Mouse (Mus musculus): ENCODE data around the gene Top1. TPM values are rescaled to one million over a fixed set of nuclear protein-coding genes. Genes with fewer than 3 reads are reported as not detected.

The Top1 gene
- polyA plus RNA-seq, 1 experiment from 2014 or later, result 89.8 TPM

GRCm38 (mm10) chr2:160747075-160747474 lies 101.4 kb downstream of the Top1 start:
- no peak for DNase-seq (ENCODE audit: low spot score)
- H3K36me3 ChIP-seq (ENCODE audit: control insufficient read depth, insufficient read depth, low read length), result peaks cover 21% of the 10 kb centered on the region

DNA sequence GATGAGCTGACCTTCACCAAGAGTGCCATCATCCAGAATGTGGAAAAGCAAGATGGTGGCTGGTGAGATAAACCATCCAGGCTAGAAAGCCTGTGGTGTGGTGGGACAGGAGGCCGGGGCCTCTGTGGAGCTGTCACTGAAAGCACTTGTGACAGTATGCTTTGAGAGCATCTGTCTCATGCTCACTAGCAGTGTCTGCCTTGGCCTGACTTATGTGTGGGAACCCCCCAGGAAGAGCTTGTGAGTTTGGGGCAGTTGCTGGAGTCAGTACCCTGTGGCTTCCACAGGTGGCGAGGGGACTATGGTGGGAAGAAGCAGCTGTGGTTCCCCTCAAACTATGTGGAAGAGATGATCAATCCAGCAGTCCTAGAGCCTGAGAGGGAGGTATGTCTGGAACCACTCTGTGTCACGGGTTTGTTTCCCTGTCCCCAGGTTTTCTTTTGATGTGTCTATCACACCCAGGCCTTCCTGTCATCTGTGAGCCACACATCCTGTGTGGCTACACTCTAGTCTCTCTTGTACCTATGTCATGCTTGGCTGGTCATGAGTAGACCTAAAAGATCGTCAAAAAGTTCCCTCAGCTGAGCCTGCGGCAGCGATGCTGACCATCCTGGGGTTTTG lies 111.0 kb downstream of the Top1 start:
- ATAC-seq (replicated peaks; ENCODE audit: low FRiP score) (no peak), DNase-seq (ENCODE audit: low spot score) (no peak)
- Histone ChIP-seq H3K27ac (ENCODE audit: low read depth, low read length) (no peak overlapping the region), H3K4me3 (ENCODE audit: low read depth, low read length) (no peak overlapping the region), H3K4me1 (replicated peaks; ENCODE audit: control insufficient read depth, insufficient read depth, low read length) (no peaks in the 10 kb centered on the region), H3K27me3 (replicated peaks; ENCODE audit: control insufficient read depth, insufficient read depth, low read length) (no peaks in the 10 kb centered on the region), H3K9ac (ENCODE audit: low read depth, low read length) (no peak overlapping the region), H3K9me3 (ENCODE audit: control insufficient read depth, low read length) (no peaks in the 10 kb centered on the region), H3K4me2 (no peak overlapping the region), H3K36me3 (ENCODE audit: control insufficient read depth, insufficient read depth, low read length) (peaks cover 15% of the 10 kb centered on the region)
- 77% methylated on average over 6 of the region's 6 CpGs for WGBS

More at GRCm38 (mm10) chr2:160747075-160747474, 101.4 kb downstream of the Top1 start:
- H3K4me1 ChIP-seq (replicated peaks; ENCODE audit: control insufficient read depth, insufficient read depth, low read length), result peaks cover 14% of the 10 kb centered on the region
- no peaks in the 10 kb centered on the region for H3K27me3 ChIP-seq (replicated peaks; ENCODE audit: control insufficient read depth, insufficient read depth, low read length)
- H3K4me3 ChIP-seq (ENCODE audit: low read depth, low read length), result no peak overlapping the region
- H3K9ac ChIP-seq (ENCODE audit: low read depth, low read length), result no peak overlapping the region
- no peak for ATAC-seq (replicated peaks; ENCODE audit: low FRiP score)
- H3K9me3 ChIP-seq (ENCODE audit: control insufficient read depth, low read length), result no peaks in the 10 kb centered on the region
- no peak overlapping the region for H3K27ac ChIP-seq (ENCODE audit: low read depth, low read length)
- no peak overlapping the region for H3K4me2 ChIP-seq
- 87% methylated on average over 10 of the region's 10 CpGs for WGBS

DNA sequence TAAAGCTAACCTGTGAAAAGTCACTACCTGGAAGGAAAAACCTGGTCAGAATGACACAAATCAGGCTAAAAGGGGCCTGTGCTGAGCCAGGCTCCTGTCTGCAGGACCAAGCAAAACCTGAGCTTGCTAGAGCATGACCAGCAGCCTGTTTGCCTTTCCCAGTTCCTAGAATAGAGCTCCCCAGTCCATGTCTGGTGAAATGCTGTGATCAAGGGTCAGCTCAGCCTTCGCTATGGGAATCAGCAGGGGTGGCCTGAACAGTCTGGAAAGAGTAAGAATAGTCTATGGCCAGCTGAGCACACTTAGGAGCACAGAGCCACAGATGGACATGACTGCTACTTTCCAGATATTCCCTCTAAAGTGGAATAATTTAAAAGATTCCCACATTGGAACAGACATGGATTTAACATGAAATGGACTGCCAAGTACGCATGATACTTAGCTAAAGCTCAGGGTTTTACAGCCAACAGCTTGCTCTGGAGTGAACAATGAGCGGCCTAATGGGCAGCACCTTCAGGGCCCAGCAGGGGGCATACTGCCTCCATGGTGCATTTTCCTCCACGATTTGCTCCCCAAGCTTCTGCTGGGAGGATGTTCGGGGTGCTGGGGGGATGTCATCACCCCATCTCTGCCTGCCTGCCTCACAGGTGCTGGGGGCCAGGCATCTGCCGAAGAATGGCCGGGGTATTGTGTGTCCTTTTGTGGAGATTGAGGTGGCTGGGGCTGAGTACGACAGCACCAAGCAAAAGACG lies 114.9 kb downstream of the Top1 start:
- no peak overlapping the region for H3K4me2 ChIP-seq
- ATAC-seq (replicated peaks; ENCODE audit: low FRiP score) (no peak), DNase-seq (ENCODE audit: low spot score) (no peak)
- H3K27me3 ChIP-seq (replicated peaks; ENCODE audit: control insufficient read depth, insufficient read depth, low read length), result no peaks in the 10 kb centered on the region
- H3K4me1 ChIP-seq (replicated peaks; ENCODE audit: control insufficient read depth, insufficient read depth, low read length), result no peaks in the 10 kb centered on the region
- H3K9ac ChIP-seq (ENCODE audit: low read depth, low read length), result no peak overlapping the region
- H3K36me3 ChIP-seq (ENCODE audit: control insufficient read depth, insufficient read depth, low read length), result peaks cover 2% of the 10 kb centered on the region
- no peaks in the 10 kb centered on the region for H3K9me3 ChIP-seq (ENCODE audit: control insufficient read depth, low read length)
- H3K27ac ChIP-seq (ENCODE audit: low read depth, low read length), result no peak overlapping the region
- no peak overlapping the region for H3K4me3 ChIP-seq (ENCODE audit: low read depth, low read length)
- 83% methylated on average over 9 of the region's 9 CpGs for WGBS

DNA sequence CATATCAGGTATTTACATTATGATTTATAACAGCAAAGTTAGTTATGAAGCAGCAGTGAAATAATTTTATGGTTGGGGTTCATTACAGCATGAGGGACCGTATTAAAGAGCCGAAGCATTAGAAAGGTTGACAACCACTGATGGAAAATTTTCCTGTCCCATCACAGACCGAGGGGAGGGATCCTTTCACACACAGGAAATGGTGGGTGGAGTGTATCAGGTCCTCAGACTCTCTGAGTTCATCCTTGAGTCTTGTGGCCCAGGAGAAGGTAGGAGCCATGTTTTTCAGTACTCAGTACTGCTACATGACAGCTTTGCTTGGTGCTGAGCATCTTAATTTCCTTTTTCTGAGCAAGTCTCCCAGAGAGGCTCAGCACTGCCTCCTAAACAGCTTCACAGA lies 118.1 kb downstream of the Top1 start:
- ATAC-seq (replicated peaks; ENCODE audit: low FRiP score), result no peak
- no peak overlapping the region for H3K9ac ChIP-seq (ENCODE audit: low read depth, low read length)
- 78% methylated on average over 3 of the region's 3 CpGs for WGBS

DNA sequence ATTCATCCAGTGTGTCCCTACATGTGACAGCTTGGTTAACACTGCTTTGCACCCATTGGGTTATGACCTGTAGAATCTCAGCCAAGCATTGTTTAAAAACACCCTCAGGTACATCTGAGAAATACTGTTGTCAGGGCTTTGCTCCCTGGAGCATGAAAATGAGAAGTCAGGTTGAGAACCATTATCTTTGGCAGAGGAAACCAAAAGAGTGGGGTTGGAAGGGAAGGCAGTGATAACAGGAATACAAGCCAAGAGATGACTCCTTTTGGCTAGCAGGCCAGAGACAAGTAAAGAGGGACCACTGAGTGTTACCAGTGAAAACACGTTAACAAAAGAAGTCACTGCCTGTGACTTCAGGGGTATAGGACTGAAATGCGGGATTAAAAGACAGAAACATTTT lies 118.7 kb downstream of the Top1 start:
- Histone ChIP-seq H3K4me3 (ENCODE audit: low read depth, low read length) (no peak overlapping the region), H3K9me3 (ENCODE audit: control insufficient read depth, low read length) (no peaks in the 10 kb centered on the region), H3K9ac (ENCODE audit: low read depth, low read length) (no peak overlapping the region), H3K4me1 (replicated peaks; ENCODE audit: control insufficient read depth, insufficient read depth, low read length) (no peaks in the 10 kb centered on the region), H3K27me3 (replicated peaks; ENCODE audit: control insufficient read depth, insufficient read depth, low read length) (no peaks in the 10 kb centered on the region), H3K4me2 (no peak overlapping the region), H3K27ac (ENCODE audit: low read depth, low read length) (no peak overlapping the region), H3K36me3 (ENCODE audit: control insufficient read depth, insufficient read depth, low read length) (peaks cover 2% of the 10 kb centered on the region)
- ATAC-seq (replicated peaks; ENCODE audit: low FRiP score) (no peak), DNase-seq (ENCODE audit: low spot score) (no peak)
- WGBS, result 68% methylated on average over 2 of the region's 2 CpGs

More for the DNA sequence above, 118.1 kb downstream of the Top1 start:
- Histone ChIP-seq H3K4me3 (ENCODE audit: low read depth, low read length) (no peak overlapping the region), H3K27me3 (replicated peaks; ENCODE audit: control insufficient read depth, insufficient read depth, low read length) (no peaks in the 10 kb centered on the region), H3K4me1 (replicated peaks; ENCODE audit: control insufficient read depth, insufficient read depth, low read length) (no peaks in the 10 kb centered on the region), H3K9me3 (ENCODE audit: control insufficient read depth, low read length) (no peaks in the 10 kb centered on the region), H3K27ac (ENCODE audit: low read depth, low read length) (no peak overlapping the region), H3K4me2 (no peak overlapping the region), H3K36me3 (ENCODE audit: control insufficient read depth, insufficient read depth, low read length) (peaks cover 2% of the 10 kb centered on the region)
- no peak for DNase-seq (ENCODE audit: low spot score)

DNA sequence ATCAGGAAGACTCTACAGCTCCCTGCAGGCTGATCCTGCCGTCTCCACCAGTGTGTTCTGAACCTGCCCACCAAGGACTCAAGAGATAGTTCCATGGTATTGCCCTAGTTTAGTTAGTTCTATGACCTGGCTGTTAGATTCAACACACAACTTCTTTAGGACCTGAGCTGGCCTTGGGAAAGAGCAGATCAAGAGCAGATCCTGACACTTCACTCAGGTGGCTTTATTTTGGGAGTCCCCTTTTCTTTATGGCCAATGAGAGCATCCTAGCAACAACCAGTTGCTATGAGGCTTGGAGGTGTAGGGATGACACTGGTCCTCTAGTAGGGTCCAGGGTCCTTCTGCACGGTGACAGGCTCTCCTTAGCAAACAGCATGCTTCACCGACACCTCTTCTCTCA lies 119.4 kb downstream of the Top1 start:
- WGBS, result 76% methylated on average over 3 of the region's 3 CpGs

GRCm38 (mm10) chr2:160766371-160766771 lies 120.7 kb downstream of the Top1 start:
- H3K36me3 ChIP-seq (ENCODE audit: control insufficient read depth, insufficient read depth, low read length), result no peaks in the 10 kb centered on the region; the same call in 1 of the 2 replicates
- no peaks in the 10 kb centered on the region for H3K27me3 ChIP-seq (replicated peaks; ENCODE audit: control insufficient read depth, insufficient read depth, low read length)
- ATAC-seq (replicated peaks; ENCODE audit: low FRiP score) (no peak), DNase-seq (ENCODE audit: low spot score) (no peak)
- no peak overlapping the region for H3K4me3 ChIP-seq (ENCODE audit: low read depth, low read length)
- H3K9me3 ChIP-seq (ENCODE audit: control insufficient read depth, low read length), result no peaks in the 10 kb centered on the region
- WGBS, result 85% methylated on average over 5 of the region's 5 CpGs
- no peak overlapping the region for H3K9ac ChIP-seq (ENCODE audit: low read depth, low read length)
- no peak overlapping the region for H3K27ac ChIP-seq (ENCODE audit: low read depth, low read length)
- H3K4me1 ChIP-seq (replicated peaks; ENCODE audit: control insufficient read depth, insufficient read depth, low read length), result no peaks in the 10 kb centered on the region
- H3K4me2 ChIP-seq, result no peak overlapping the region

More for the DNA sequence above, 119.4 kb downstream of the Top1 start:
- ATAC-seq (replicated peaks; ENCODE audit: low FRiP score), result no peak
- no peak overlapping the region for H3K4me2 ChIP-seq
- no peak overlapping the region for H3K9ac ChIP-seq (ENCODE audit: low read depth, low read length)
- H3K36me3 ChIP-seq (ENCODE audit: control insufficient read depth, insufficient read depth, low read length), result no peaks in the 10 kb centered on the region; the same call in 1 of the 2 replicates
- no peak for DNase-seq (ENCODE audit: low spot score)
- H3K27ac ChIP-seq (ENCODE audit: low read depth, low read length), result no peak overlapping the region
- H3K27me3 ChIP-seq (replicated peaks; ENCODE audit: control insufficient read depth, insufficient read depth, low read length), result no peaks in the 10 kb centered on the region
- H3K4me1 ChIP-seq (replicated peaks; ENCODE audit: control insufficient read depth, insufficient read depth, low read length), result no peaks in the 10 kb centered on the region
- H3K4me3 ChIP-seq (ENCODE audit: low read depth, low read length), result no peak overlapping the region
- no peaks in the 10 kb centered on the region for H3K9me3 ChIP-seq (ENCODE audit: control insufficient read depth, low read length)

GRCm38 (mm10) chr2:160767201-160767600 lies 121.5 kb downstream of the Top1 start:
- WGBS, result 82% methylated on average over 2 of the region's 2 CpGs
- Histone ChIP-seq H3K4me3 (ENCODE audit: low read depth, low read length) (no peak overlapping the region), H3K27ac (ENCODE audit: low read depth, low read length) (no peak overlapping the region), H3K4me2 (no peak overlapping the region), H3K9me3 (ENCODE audit: control insufficient read depth, low read length) (no peaks in the 10 kb centered on the region), H3K9ac (ENCODE audit: low read depth, low read length) (no peak overlapping the region), H3K36me3 (ENCODE audit: control insufficient read depth, insufficient read depth, low read length) (no peaks in the 10 kb centered on the region; the same call in 1 of the 2 replicates), H3K27me3 (replicated peaks; ENCODE audit: control insufficient read depth, insufficient read depth, low read length) (no peaks in the 10 kb centered on the region), H3K4me1 (replicated peaks; ENCODE audit: control insufficient read depth, insufficient read depth, low read length) (no peaks in the 10 kb centered on the region)
- ATAC-seq (replicated peaks; ENCODE audit: low FRiP score) (no peak), DNase-seq (ENCODE audit: low spot score) (no peak)
